Mouse (Mus musculus) urinary bladder, adult 18-20 months (tissue): Measurements from ENCODE around the gene Mcfd2.
"Not testable (repeated sequence)": the region's sequence is repeated elsewhere in the genome, so short reads cannot be mapped to it uniquely, and the experiment has no call there.

Experiments used
- DNase-seq, 2 experiments: peaks; one replicate each; pipeline ENCODE4 v3.0.0; 2022; ENCODE audit warnings: low spot score in 2 of 2, mixed read lengths in 2 of 2

Mcfd2 gene

GRCm38 (mm10) chr17:87265792-87266186 is at the start of gene Mcfd2:
Gene Mcfd2 (minus strand): TSS chr17:87265935.
- peak; percentile 81 to 93 for DNase-seq

GRCm38 (mm10) chr17:87315021-87315531 is 49.3 kb upstream of the Mcfd2 start:
- peak; percentile 86 to 89 for DNase-seq

GRCm38 (mm10) chr17:87314530-87314946 is 48.8 kb upstream of the Mcfd2 start:
- DNase-seq: peak in 1 of 2 experiments; percentile 39

- DNase-seq: no peak
Observed at GRCm38 (mm10) chr17:87314121-87314520, 48.4 kb upstream of the Mcfd2 start.

- peak in 1 of 2 experiments; percentile 36 for DNase-seq
Observed at GRCm38 (mm10) chr17:87312924-87313870, 47.5 kb upstream of the Mcfd2 start.

GRCm38 (mm10) chr17:87312351-87312750 is 46.6 kb upstream of the Mcfd2 start:
- no peak for DNase-seq

- DNase-seq: no peak
Observed at GRCm38 (mm10) chr17:87310497-87310896, 44.8 kb upstream of the Mcfd2 start.

GRCm38 (mm10) chr17:87309073-87309788 is 43.5 kb upstream of the Mcfd2 start:
- DNase-seq: no peak

- peak in 1 of 2 experiments; percentile 26 for DNase-seq
Observed at GRCm38 (mm10) chr17:87306746-87307145, 41.0 kb upstream of the Mcfd2 start.

- no peak for DNase-seq
Observed at GRCm38 (mm10) chr17:87305065-87305464, 39.3 kb upstream of the Mcfd2 start.

- no peak for DNase-seq
Observed at GRCm38 (mm10) chr17:87304151-87304894, 38.6 kb upstream of the Mcfd2 start.

- peak in 1 of 2 experiments; percentile 66 for DNase-seq
Observed at GRCm38 (mm10) chr17:87302014-87302794, 36.5 kb upstream of the Mcfd2 start.

GRCm38 (mm10) chr17:87301607-87302006 is 35.9 kb upstream of the Mcfd2 start:
- DNase-seq: not testable (repeated sequence)

GRCm38 (mm10) chr17:87300340-87300739 is 34.6 kb upstream of the Mcfd2 start:
- no peak for DNase-seq

- DNase-seq: no peak
Observed at GRCm38 (mm10) chr17:87298944-87299343, 33.2 kb upstream of the Mcfd2 start.

- DNase-seq: not testable (repeated sequence)
Observed at GRCm38 (mm10) chr17:87296701-87297100, 31.0 kb upstream of the Mcfd2 start.

GRCm38 (mm10) chr17:87295738-87296137 is 30.0 kb upstream of the Mcfd2 start:
- no peak for DNase-seq

- DNase-seq: no peak
Observed at GRCm38 (mm10) chr17:87293125-87293524, 27.4 kb upstream of the Mcfd2 start.

- no peak for DNase-seq
Observed at GRCm38 (mm10) chr17:87291782-87292181, 26.0 kb upstream of the Mcfd2 start.

- no peak for DNase-seq
Observed at GRCm38 (mm10) chr17:87291037-87291436, 25.3 kb upstream of the Mcfd2 start.

GRCm38 (mm10) chr17:87289367-87289766 is 23.6 kb upstream of the Mcfd2 start:
- no peak for DNase-seq
